Mouse (Mus musculus): ENCODE measurements at regions not wholly inside any gene's neighbourhood (a gene's known extent, or its start where the extent isn't known, plus 50 kb on each side); places are given as distances from the start of the nearest gene placed in this dataset.

DNA sequence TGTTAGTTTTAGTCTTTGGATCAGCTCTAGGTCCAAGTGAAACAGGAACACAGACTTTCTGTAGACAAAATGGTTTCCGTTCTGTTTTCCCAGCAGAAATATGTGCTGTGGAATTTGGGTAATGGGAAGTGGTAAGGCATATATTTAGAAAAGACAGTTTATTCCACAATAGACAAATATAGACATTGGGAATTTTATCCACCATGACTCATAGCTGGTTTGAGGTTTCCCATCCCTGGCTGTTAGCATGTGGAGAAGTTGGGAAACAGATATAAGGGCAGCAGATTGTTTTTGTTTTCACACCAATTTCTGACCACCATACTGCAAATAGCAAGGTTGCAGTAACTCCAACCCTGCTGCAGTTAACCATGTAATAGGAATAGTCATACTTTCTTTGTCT is 385.0 kb upstream of the Adam34 start:
- no peak for DNase-seq

DNA sequence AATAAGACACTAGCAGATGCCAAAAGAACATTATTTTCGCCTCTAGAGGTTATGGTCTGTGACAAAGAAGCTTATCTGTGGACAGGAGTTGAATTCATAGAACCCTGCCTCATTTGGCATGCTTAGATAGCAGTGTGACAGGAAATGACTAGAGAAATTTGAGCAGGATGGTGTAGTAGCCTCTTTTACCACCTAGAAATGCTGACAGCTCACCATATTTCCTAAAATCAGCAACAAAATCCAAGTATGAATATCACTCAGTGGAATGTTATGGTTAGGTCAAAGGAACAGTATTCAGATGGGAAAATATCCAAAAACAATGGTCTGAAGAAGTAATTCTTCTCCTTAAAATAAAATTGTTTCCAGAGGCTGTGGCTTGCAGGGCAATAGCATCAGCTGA is 383.6 kb upstream of the Adam34 start:
- no peak for DNase-seq

DNA sequence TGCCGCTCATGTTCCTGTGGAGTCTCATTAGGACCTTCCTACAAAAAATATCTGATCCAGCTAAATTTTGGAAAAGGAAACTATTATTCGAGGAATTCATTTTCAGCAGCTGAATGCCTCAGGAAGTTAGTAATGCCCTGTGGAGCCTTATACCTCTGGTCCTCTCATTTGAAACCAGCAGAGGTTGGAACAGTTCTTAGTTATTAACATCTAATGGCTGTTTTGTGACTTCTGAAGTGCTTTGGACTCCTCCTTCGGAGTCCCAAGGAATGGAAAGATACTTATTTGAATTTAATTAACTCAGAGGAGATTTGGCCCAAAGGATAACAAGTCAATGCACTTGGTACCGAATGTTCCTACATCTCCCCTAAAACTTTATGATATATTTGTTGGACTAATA is 372.2 kb upstream of the Adam34 start:
- DNase-seq, result no peak

DNA sequence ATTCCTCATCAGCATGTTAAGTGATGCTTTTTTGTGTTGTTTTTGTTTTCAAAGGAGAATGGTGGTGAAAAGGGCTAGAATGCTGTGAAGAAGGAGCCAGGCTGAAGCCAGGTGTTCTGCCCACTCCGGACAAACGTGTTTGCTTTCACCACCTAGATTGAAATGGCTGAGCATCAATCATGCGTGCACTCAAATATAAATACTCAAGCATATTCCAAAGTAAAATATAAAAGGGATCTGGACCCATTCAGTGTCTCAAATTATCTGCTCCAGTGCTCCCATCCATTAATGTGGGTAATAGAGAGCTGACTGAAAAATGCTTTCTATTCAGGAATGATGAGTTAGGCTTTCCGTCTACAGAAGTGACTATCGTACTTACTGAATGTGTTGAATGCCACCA is 349.0 kb upstream of the Adam34 start:
- no peak for DNase-seq

DNA sequence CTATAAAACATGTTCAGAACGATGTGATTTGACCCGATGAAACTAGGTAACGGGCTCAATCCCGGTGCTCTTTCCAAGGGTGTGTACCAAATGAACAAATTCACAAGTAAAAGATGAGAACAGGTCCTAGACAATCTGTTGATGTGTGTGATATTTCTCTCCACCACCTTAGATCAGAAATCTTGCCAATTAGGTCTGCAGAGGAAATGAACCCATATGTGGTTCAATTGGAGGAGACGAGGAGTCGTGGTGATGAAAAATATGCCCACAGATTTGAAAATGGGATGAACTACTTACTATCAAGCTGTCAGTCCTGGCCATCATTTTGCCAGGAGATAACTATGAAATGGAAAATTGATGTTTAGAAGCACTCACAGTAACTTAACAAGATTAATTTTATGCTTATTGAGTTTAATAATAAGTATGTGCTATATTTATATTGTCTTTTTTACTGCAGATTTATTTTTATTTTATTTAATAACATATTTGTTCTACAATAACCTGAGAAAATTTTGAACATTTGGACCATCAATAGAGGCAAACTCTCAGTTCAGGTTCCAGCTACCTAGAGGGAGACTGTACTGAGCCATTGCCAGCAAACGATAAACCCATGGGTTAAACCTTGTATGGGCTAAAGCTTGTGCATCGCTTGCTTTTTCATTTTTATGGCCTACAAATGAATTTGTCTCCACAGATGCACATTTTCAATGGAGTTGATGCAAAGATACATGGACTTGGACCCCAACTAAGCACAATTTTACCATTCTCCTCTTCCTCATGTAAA is 332.9 kb upstream of the Adam34 start:
- DNase-seq, result peak; percentile 94

DNA sequence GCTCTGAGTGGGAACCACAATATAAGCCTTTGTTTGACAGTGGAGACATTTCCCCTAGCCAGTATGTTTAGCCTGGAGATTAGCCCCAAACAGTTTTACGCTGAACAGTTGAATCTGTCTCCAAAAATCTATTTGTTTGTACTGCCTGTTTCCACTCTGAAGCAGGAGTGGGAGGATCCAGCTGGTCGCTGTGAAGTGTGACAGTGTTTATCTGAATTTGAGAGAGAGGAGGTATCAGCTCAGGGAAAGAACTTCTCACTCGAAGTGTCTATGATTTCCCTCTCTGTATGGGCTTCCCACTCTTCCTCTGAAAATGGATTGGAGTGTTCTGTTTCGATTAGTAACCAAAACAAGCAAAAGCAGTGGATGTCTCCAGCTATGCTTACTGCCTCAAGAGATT is 324.4 kb upstream of the Adam34 start:
- DNase-seq, result no peak

DNA sequence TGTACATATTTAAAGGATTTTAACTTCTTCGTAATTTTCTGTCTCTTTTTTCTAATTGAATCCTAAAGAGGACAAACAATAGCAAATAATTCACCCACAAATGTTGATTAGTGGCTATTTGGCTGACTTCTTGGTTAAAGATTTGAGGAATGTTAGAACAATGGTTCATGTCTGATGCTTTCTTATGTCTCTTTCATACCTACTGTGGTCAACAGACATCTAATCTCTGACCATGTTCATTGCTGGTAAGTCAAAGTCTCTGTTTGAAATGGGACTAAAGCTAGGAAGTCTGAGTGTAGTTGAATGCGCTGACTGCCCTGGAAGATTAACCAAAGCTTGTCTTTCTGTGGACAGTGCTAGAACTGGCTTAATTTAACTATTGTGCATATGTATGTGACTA is 321.5 kb upstream of the Adam34 start:
- DNase-seq, result no peak

DNA sequence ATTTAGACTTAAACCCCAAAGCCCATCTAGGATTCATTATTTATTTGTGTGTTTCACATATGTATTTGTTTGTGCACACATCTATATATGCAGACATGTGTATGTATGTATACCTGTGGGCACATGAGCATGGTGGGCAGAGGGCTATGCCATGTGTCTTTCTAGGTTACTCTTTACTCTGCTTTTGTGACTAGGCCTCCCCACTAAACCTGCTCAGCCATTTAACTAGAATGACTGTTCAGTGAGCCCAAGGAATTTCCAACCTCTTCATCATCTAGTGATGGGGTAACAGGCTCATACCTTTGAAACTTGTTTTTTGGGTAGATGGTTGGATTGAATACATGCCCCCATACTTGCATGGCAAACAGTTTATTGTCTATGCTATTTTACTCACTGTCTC is 321.1 kb upstream of the Adam34 start:
- DNase-seq, result no peak

DNA sequence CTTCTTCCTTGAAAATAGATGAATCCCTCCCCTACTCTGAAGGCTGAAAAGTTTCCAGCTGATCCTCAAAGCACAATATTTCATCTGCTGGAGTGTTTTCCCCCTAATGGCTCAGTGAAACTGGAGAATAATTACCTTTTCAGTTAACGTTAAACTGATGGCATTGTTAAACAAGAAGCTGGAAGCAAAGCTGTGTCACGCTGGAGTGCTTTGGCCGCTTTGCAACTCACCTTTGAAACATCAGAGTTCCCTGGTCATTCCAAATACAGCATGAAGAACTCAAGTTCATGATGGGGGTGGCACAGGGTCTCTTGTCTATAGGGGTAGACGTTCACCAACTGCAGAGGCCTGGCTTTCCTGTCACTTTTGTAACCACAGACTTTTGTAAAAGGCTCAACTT is 317.9 kb upstream of the Adam34 start:
- DNase-seq, result no peak

DNA sequence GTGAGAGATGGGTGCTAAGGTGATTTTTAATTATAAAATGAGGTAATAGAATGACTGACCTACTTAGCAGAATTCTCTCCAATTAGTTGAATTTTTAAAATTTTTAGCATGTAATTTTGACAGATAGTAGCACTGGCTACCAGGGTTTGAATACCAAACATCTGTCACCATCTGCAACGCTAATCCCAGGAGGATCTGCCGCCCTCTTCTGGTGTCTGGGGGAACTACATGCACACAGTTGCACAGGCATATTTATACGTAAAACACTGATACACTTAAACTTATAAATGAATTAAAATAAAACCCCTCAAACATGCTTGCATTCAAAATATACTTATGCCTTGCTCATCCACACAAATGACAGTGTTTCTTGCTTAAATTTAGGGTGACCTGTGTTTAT is 316.1 kb upstream of the Adam34 start:
- DNase-seq, result peak; percentile 20

DNA sequence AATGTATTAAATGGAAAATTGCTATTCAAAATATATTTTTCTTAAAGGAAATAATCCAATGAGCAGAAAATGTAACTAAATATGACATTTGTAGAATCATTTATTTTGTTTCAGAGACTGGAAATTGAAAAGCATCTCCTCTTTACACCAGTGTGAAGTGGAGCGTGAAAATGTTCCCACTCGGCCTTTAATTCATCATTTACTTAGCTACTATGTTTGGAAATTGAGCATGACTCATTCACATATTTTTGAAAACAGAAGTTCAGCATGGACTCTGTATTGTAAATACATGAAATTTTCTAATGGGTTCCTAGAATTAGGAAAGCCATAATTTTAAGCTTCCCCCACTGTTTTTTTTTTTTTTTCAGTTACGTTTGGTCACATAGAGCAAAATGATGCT is 314.2 kb upstream of the Adam34 start:
- DNase-seq, result no peak
